Mouse (Mus musculus) stomach, postnatal 0 days (tissue): ENCODE measurements around the gene Leng1.

ENCODE experiments used
- CTCF ChIP-seq: IDR thresholded peaks from 2 replicates; pipeline ENCODE4 v1.5.1; 2016; ENCODE audit warnings: antibody characterized with exemption, low read depth, mild to moderate bottlenecking, moderate library complexity
- EP300 ChIP-seq: optimal IDR thresholded peaks from 2 replicates; pipeline ENCODE3; 2016; ENCODE audit warnings: antibody characterized with exemption

DNA sequence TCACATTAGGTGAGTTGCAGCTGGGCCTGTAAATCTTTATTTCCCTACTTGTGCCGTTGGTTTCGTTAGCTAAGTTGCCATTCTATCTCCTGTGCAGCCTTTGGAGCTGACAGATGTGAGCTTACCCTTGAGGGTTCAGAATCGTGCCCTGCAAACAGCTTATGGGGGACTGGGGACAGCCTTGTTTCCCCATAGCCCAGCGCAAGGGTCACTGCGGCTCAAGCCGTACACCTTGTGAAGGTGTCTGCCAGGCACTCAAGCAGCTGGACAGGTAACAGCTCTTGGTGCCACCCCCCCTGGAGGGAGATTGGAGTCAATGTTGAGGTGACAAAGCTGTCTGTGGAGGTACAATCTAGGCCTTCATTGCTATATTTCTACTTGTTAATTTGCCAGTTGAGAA lies 40.3 kb upstream of the Leng1 start:
- TF ChIP-seq EP300 (no peak), CTCF (no peak)
